Comparison of ENCODE assay signal across 12 mouse cellular contexts in genomic region chr12:111901105-111901875, GRCm38 (mm10). TPM values are rescaled to one million over a fixed set of nuclear protein-coding genes. Genes with fewer than 3 reads are reported as not detected.
DNase-seq lines count a peak whose midpoint lies in the region; ATAC-seq and TF ChIP-seq lines count a peak whose summit lies in the region.
"Had no signal": no experiment of that assay in that cellular context is flagged by ENCODE, and none has a peak within 500 bp of the region (broad histone marks: within the 10 kb centered on the region; RNA-seq: fewer than 3 reads in every experiment).

No protein-coding gene starts in this region.

- intact Hi-C loops in left cerebral cortex, adult 2 months (cut with DNase I): no loop called here

- H3K4me3 ChIP-seq in forebrain, embryonic 14.5 days (ENCODE audit: low read depth, low read length): no peak overlapping the region
- no peak overlapping the region for H3K4me3 ChIP-seq in forebrain, embryonic 11.5 days (ENCODE audit: low read depth, low read length)
- H3K4me3 ChIP-seq in left cerebral cortex, adult 2 months: no peak overlapping the region
- H3K4me3 ChIP-seq in G1E (ENCODE audit: low read depth, low read length): no peak overlapping the region
- H3K4me3 ChIP-seq: myocyte had no signal

- no peaks in the 10 kb centered on the region for H3K36me3 ChIP-seq in forebrain, embryonic 14.5 days (ENCODE audit: control insufficient read depth, insufficient read depth, low read length)
- H3K36me3 ChIP-seq in forebrain, embryonic 11.5 days (ENCODE audit: control insufficient read depth, insufficient read depth, low read length): no peaks in the 10 kb centered on the region
- peaks cover 24% of the 10 kb centered on the region for H3K36me3 ChIP-seq in G1E (replicated peaks)

- H3K9ac ChIP-seq in forebrain, embryonic 14.5 days (ENCODE audit: low read length): no peak overlapping the region
- no peak overlapping the region for H3K9ac ChIP-seq in forebrain, embryonic 11.5 days (ENCODE audit: low read length)
- H3K9ac ChIP-seq: liver, embryonic 14.5 days had no signal

- no peaks in the 10 kb centered on the region for H3K27me3 ChIP-seq in forebrain, embryonic 14.5 days (replicated peaks; ENCODE audit: control insufficient read depth, insufficient read depth, low read length)
- H3K27me3 ChIP-seq in forebrain, embryonic 11.5 days (ENCODE audit: control insufficient read depth, insufficient read depth, low read length): no peaks in the 10 kb centered on the region
- no peaks in the 10 kb centered on the region for H3K27me3 ChIP-seq in G1E (ENCODE audit: insufficient read depth, low read length)

- no peaks in the 10 kb centered on the region for H3K9me3 ChIP-seq in forebrain, embryonic 14.5 days (replicated peaks; ENCODE audit: control insufficient read depth, low read length)
- H3K9me3 ChIP-seq in forebrain, embryonic 11.5 days (ENCODE audit: control insufficient read depth, low read length): no peaks in the 10 kb centered on the region
- H3K9me3 ChIP-seq in G1E (replicated peaks): no peaks in the 10 kb centered on the region

- H3K27ac ChIP-seq in forebrain, embryonic 14.5 days (ENCODE audit: low read depth, low read length): no peak overlapping the region
- no peak overlapping the region for H3K27ac ChIP-seq in forebrain, embryonic 11.5 days (ENCODE audit: low read depth, low read length)
- peak overlapping the region; percentile 38 for H3K27ac ChIP-seq in left cerebral cortex, adult 2 months
- H3K27ac ChIP-seq: liver, embryonic 14.5 days had no signal

- ATAC-seq in forebrain, embryonic 14.5 days: no peak
- ATAC-seq in forebrain, embryonic 11.5 days (replicated peaks; ENCODE audit: low FRiP score): no peak
- ATAC-seq in G1E (ENCODE audit: extremely low read depth, insufficient number of reproducible peaks, low FRiP score, poor library complexity, severe bottlenecking): peak; percentile 10; the same call in 1 of the 2 replicates
- ATAC-seq in CD4-positive, CD25-positive, alpha-beta regulatory T cell, adult 4 months: no peak

- H3K4me2 ChIP-seq in forebrain, embryonic 14.5 days (ENCODE audit: low read length): no peak overlapping the region
- no peak overlapping the region for H3K4me2 ChIP-seq in forebrain, embryonic 11.5 days (ENCODE audit: low read depth, low read length, severe bottlenecking)

- peak; percentile 75 for DNase-seq in forebrain, embryonic 14.5 days (ENCODE audit: low spot score)
- DNase-seq in forebrain, embryonic 11.5 days (ENCODE audit: low spot score): no peak
- peak in 1 of 2 experiments; percentile 34 for DNase-seq in left cerebral cortex, adult 2 months (ENCODE audit: extremely low spot score in 1 of 2, low spot score in 2 of 2)
- DNase-seq in left cerebral cortex, adult 18-20 months (ENCODE audit: low spot score in 2 of 2): no peak
- DNase-seq in G1E (ENCODE audit: low spot score): peak; percentile 33
- DNase-seq in layer of hippocampus, adult 8-10 months (ENCODE audit: low spot score in 2 of 2): peak; percentile 61 to 78
- DNase-seq in adrenal gland, adult 2 months: no peak
- DNase-seq: kidney, adult 9 months; thymus, adult 2 months had no signal

- 42% methylated on average over 12 of the region's 12 CpGs for WGBS in forebrain, embryonic 14.5 days
- 68% methylated on average over 12 of the region's 12 CpGs for WGBS in forebrain, embryonic 11.5 days

- TF ChIP-seq CTCF in left cerebral cortex, adult 2 months (IDR thresholded peaks at IDR 0.05): no peak
- TF ChIP-seq CTCF in G1E (IDR thresholded peaks at IDR 0.05; ENCODE audit: low read depth, low read length): no peak

- H3K4me1 ChIP-seq in forebrain, embryonic 14.5 days (ENCODE audit: control insufficient read depth, insufficient read depth, low read length): peaks cover 3% of the 10 kb centered on the region; the same call in 1 of the 2 replicates
- H3K4me1 ChIP-seq in forebrain, embryonic 11.5 days (replicated peaks; ENCODE audit: control insufficient read depth, insufficient read depth, low read length): no peaks in the 10 kb centered on the region
- H3K4me1 ChIP-seq in G1E (ENCODE audit: insufficient read depth, low read depth, low read length): peaks cover 80% of the 10 kb centered on the region

RNA-seq across cellular contexts. Expression of gene Ppp1r13b, which starts 6.6 kb away (rescaled TPM):
- 12.5 and 20.1 TPM in 2 replicates for polyA plus RNA-seq in forebrain, embryonic 14.5 days (2014; fragmentation: Nextera tagmentation; extraction: Ambion mirVana)
- polyA plus RNA-seq in forebrain, embryonic 11.5 days (2014; fragmentation: Nextera tagmentation; extraction: Ambion mirVana): 6.3 and 7.6 TPM in 2 replicates
- total RNA-seq in left cerebral cortex, adult 2 months (2021): 10 to 100 TPM; 59.4 to 61.0 TPM
- 10 to 100 TPM; 58.8 to 67.3 TPM for total RNA-seq in left cerebral cortex, adult 18-20 months (2021)
- total RNA-seq in G1E (2014; fragmentation: Nextera tagmentation) (41.7 and 51.5 TPM in 2 replicates), G1E (2017) (16.4 and 19.7 TPM in 2 replicates)
- 27.8 and 28.1 TPM in 2 replicates for polyA plus RNA-seq in G1E (2012)
- 10 to 100 TPM; 72.0 to 91.8 (median 79.2) TPM for total RNA-seq in layer of hippocampus, adult 8-10 months (2022)
- 10 to 100 TPM; 13.8 to 15.9 TPM for total RNA-seq in adrenal gland, adult 2 months (2021)
- polyA plus RNA-seq in adrenal gland, adult 2 months (2012; rRNA removed): 5.9 and 6.6 TPM in 2 replicates
- 10 to 100 TPM; 10.7 to 15.1 TPM for polyA plus RNA-seq in CD4-positive, CD25-positive, alpha-beta regulatory T cell, adult 4 months (2017; shearing (Covaris generic))

Comparison
In these comparisons a context has a peak if more than half of its experiments do, and no peak if none do; other contexts are left out.
1. DNase-seq: peak in forebrain, embryonic 14.5 days (single experiment), G1E (single experiment) and layer of hippocampus, adult 8-10 months (2 of 2); none in forebrain, embryonic 11.5 days (single experiment), left cerebral cortex, adult 18-20 months (0 of 2) and adrenal gland, adult 2 months (single experiment).